Mouse (Mus musculus) spleen, adult 2 months (tissue): Measurements from ENCODE around the gene Pgd.

Experiments used
- CTCF ChIP-seq: fragments of 200-500 bp; IDR thresholded peaks from 2 replicates; pipeline ENCODE4 v1.5.1; 2011; ENCODE audit warnings: mild to moderate bottlenecking, inconsistent platforms; ENCODE audit not compliant: insufficient read depth, insufficient read length, insufficient replicate concordance; ENCODE audit errors: extremely low read depth
- POLR2A ChIP-seq: fragments of 200-500 bp; IDR thresholded peaks from 2 replicates; pipeline ENCODE4 v1.6.1; 2011; ENCODE audit warnings: low read depth, low read length, inconsistent platforms

GRCm38 (mm10) chr4:149131789-149132565 is 34.6 kb downstream of the Pgd start:
- TF ChIP-seq CTCF (no peak), POLR2A (no peak)
